Mouse (Mus musculus) intestine, postnatal 0 days (tissue): Measurements from ENCODE around the gene Cacng3. TPM values are rescaled to one million over a fixed set of nuclear protein-coding genes. Genes with fewer than 3 reads are reported as not detected.

ENCODE experiments used
- ATAC-seq: fragments of 200-750 bp; cut with Nextera tagmentation; 2 replicates; pipeline ENCODE4 v1.8.0; 2017; ENCODE audit warnings: mild to moderate bottlenecking, moderate TSS enrichment, moderate library complexity
- H3K27ac ChIP-seq: fragments of 300-500 bp; sonication (generic); 2 replicates; pipeline ENCODE4 v1.5.1; 2014; ENCODE audit warnings: mild to moderate bottlenecking, low read depth, low read length, moderate library complexity
- H3K27me3 ChIP-seq: fragments of 300-500 bp; sonication (generic); replicated peaks from 2 replicates; pipeline ENCODE4 v1.6.1; 2014; ENCODE audit warnings: low read length, mixed read lengths; ENCODE audit not compliant: control insufficient read depth, insufficient read depth
- H3K36me3 ChIP-seq: fragments of 300-500 bp; sonication (generic); 2 replicates; pipeline ENCODE4 v1.6.1; 2014; ENCODE audit warnings: mild to moderate bottlenecking, moderate library complexity; ENCODE audit not compliant: control insufficient read depth, insufficient read depth
- H3K4me1 ChIP-seq: fragments of 300-500 bp; sonication (generic); replicated peaks from 2 replicates; pipeline ENCODE4 v1.6.1; 2014; ENCODE audit warnings: antibody characterized with exemption, low read length, mixed read lengths; ENCODE audit not compliant: control insufficient read depth, insufficient read depth
- H3K4me2 ChIP-seq: fragments of 300-500 bp; sonication (generic); replicated peaks from 2 replicates; pipeline ENCODE4 v1.6.1; 2014; ENCODE audit warnings: low read depth, mild to moderate bottlenecking, moderate library complexity
- H3K4me3 ChIP-seq: fragments of 300-500 bp; sonication (generic); 2 replicates; pipeline ENCODE4 v1.5.1; 2014; ENCODE audit warnings: low read depth, low read length
- H3K9ac ChIP-seq: fragments of 300-500 bp; sonication (generic); 2 replicates; pipeline ENCODE4 v1.6.1; 2014; ENCODE audit warnings: mild to moderate bottlenecking, low read depth, low read length
- H3K9me3 ChIP-seq: fragments of 300-500 bp; sonication (generic); 2 replicates; pipeline ENCODE4 v1.6.1; 2016; ENCODE audit warnings: mixed run types; ENCODE audit not compliant: control insufficient read depth
- CTCF ChIP-seq: sonication (generic); IDR thresholded peaks from 2 replicates; pipeline ENCODE4 v1.5.1; 2016; ENCODE audit warnings: low read depth, mild to moderate bottlenecking, control low read depth, antibody characterized with exemption, moderate library complexity
- WGBS: fragments of 180-500 bp; shearing (Covaris S2); extraction: QIAGEN DNeasy Blood & Tissue Kit; methylation state at CpG from one replicate; pipeline ENCODE4 v1.1.7; 2014; 5-methylcytosine and 5-hydroxymethylcytosine counted together
- polyA plus RNA-seq: library from polyadenylated mRNA; unstranded; fragments of >200 nt; fragmentation: Nextera tagmentation; extraction: Ambion mirVana; gene quantifications from 2 replicates; pipeline ENCODE4 v1.2.1, GENCODE M21; 2015

Gene Cacng3
- 0.10 TPM in 1 of 2 replicates, not detected in the other for polyA plus RNA-seq

DNA sequence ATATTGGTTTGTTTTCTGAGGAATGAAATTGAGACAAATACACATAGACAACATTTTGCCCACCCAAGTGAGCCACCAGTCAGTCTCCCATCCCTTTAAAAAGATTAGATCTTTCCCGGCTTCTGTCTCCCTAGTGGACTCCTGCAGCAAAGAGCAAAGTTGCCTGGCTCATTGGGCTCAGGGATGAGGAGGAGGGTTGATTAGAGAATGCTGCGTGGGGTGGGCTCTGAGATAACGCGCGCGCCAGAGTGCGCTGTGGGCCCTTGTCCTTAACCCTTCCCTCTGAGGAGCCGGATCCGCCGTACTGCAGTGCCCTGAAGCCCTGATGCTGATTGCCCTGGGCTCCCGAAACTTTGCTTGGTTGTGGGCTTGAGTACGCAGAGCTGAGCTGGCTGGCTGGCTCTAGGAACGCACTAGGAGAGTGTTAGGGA is at the start of gene Cacng3:
Gene Cacng3 (plus strand): TSS at position 51 of the 431 bp plus-strand sequence.
- no peaks in the 10 kb centered on the region for H3K36me3 ChIP-seq
- no peak for TF ChIP-seq CTCF
- WGBS, result 16% methylated on average over 13 of the region's 13 CpGs
- no peak for ATAC-seq
- H3K9ac ChIP-seq, result no peak within 1 kb of the TSS
- H3K9me3 ChIP-seq, result no peaks in the 10 kb centered on the region
- H3K4me2 ChIP-seq, result no peak within 1 kb of the TSS
- no peaks in the 10 kb centered on the region for H3K4me1 ChIP-seq
- no peak within 1 kb of the TSS for H3K4me3 ChIP-seq
- H3K27me3 ChIP-seq, result peaks cover 9% of the 10 kb centered on the region; the same call in 1 of the 2 replicates
- H3K27ac ChIP-seq, result no peak within 1 kb of the TSS

GRCm38 (mm10) chr7:122622125-122622774 is 48.0 kb upstream of the Cacng3 start:
- WGBS, result 57% methylated on average over 9 of the region's 9 CpGs
- H3K4me2 ChIP-seq, result no peak overlapping the region
- TF ChIP-seq CTCF, result no peak
- no peaks in the 10 kb centered on the region for H3K4me1 ChIP-seq
- no peak overlapping the region for H3K27ac ChIP-seq
- H3K9me3 ChIP-seq, result no peaks in the 10 kb centered on the region
- H3K4me3 ChIP-seq, result no peak overlapping the region
- H3K36me3 ChIP-seq, result no peaks in the 10 kb centered on the region
- no peak for ATAC-seq
- H3K27me3 ChIP-seq, result no peaks in the 10 kb centered on the region
- no peak overlapping the region for H3K9ac ChIP-seq

GRCm38 (mm10) chr7:122623753-122624152 is 46.5 kb upstream of the Cacng3 start:
- ATAC-seq, result no peak

DNA sequence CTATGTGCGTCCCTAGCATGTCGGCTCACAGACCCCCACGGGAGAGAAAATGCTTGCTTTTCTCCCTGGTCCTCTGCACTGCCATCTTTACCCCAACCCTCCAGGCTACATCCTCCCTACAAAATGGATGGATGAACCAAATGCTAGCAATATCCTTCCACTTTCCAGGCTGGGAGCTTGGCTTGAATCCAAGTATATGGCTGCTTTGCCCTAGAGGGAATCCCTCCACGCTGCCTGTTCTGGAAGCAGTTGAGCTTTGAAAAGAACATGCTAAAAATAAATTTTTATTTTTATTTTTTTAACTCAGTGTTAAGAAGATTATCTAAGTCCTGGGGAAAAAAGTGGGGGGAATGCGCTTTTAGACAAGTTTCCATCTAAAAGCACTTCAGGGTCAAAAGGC is 42.2 kb upstream of the Cacng3 start:
- H3K27me3 ChIP-seq, result no peaks in the 10 kb centered on the region
- 91% methylated on average over 5 of the region's 5 CpGs for WGBS
- no peaks in the 10 kb centered on the region for H3K9me3 ChIP-seq
- H3K27ac ChIP-seq, result no peak overlapping the region
- no peak for TF ChIP-seq CTCF
- H3K36me3 ChIP-seq, result no peaks in the 10 kb centered on the region
- no peak overlapping the region for H3K4me3 ChIP-seq
- ATAC-seq, result no peak
- H3K4me1 ChIP-seq, result no peaks in the 10 kb centered on the region
- no peak overlapping the region for H3K9ac ChIP-seq
- H3K4me2 ChIP-seq, result no peak overlapping the region

More at GRCm38 (mm10) chr7:122623753-122624152, 46.5 kb upstream of the Cacng3 start:
- H3K9ac ChIP-seq, result no peak overlapping the region
- H3K4me2 ChIP-seq, result no peak overlapping the region
- no peaks in the 10 kb centered on the region for H3K27me3 ChIP-seq
- H3K4me1 ChIP-seq, result no peaks in the 10 kb centered on the region
- WGBS, result 45% methylated on average over 1 of the region's 1 CpGs
- no peaks in the 10 kb centered on the region for H3K9me3 ChIP-seq
- H3K36me3 ChIP-seq, result no peaks in the 10 kb centered on the region
- TF ChIP-seq CTCF, result no peak
- no peak overlapping the region for H3K27ac ChIP-seq
- H3K4me3 ChIP-seq, result no peak overlapping the region

GRCm38 (mm10) chr7:122630386-122630785 is 39.9 kb upstream of the Cacng3 start:
- Histone ChIP-seq H3K4me2 (no peak overlapping the region), H3K4me3 (no peak overlapping the region), H3K27ac (no peak overlapping the region), H3K36me3 (no peaks in the 10 kb centered on the region), H3K9me3 (no peaks in the 10 kb centered on the region), H3K9ac (no peak overlapping the region), H3K27me3 (no peaks in the 10 kb centered on the region), H3K4me1 (no peaks in the 10 kb centered on the region)
- no peak for TF ChIP-seq CTCF
- WGBS, result 83% methylated on average over 2 of the region's 2 CpGs
- no peak for ATAC-seq

- Histone ChIP-seq H3K9ac (no peak overlapping the region), H3K4me2 (no peak overlapping the region), H3K4me3 (no peak overlapping the region), H3K27ac (no peak overlapping the region), H3K9me3 (no peaks in the 10 kb centered on the region), H3K36me3 (no peaks in the 10 kb centered on the region), H3K4me1 (no peaks in the 10 kb centered on the region), H3K27me3 (no peaks in the 10 kb centered on the region)
- TF ChIP-seq CTCF, result no peak
- ATAC-seq, result no peak
- WGBS, result 76% methylated on average over 3 of the region's 3 CpGs
Observed at GRCm38 (mm10) chr7:122631151-122631550, 39.1 kb upstream of the Cacng3 start.
